Mouse (Mus musculus) midbrain, embryonic 16.5 days (tissue): ENCODE data around the gene Pax7. TPM values are rescaled to one million over a fixed set of nuclear protein-coding genes. Genes with fewer than 3 reads are reported as not detected.
A peak's percentile ranks its signal among the peaks of the same experiment; 100 is the strongest.

Experiments used
- ATAC-seq: fragments of 200-750 bp; cut with Nextera tagmentation; 2 replicates; pipeline ENCODE4 v1.8.0; 2017; ENCODE audit warnings: moderate TSS enrichment
- H3K27ac ChIP-seq: fragments of 300-500 bp; sonication (generic); 2 replicates; pipeline ENCODE4 v1.5.1; 2014; ENCODE audit warnings: mild to moderate bottlenecking, low read length, mixed read lengths
- H3K27me3 ChIP-seq: fragments of 300-500 bp; sonication (generic); 2 replicates; pipeline ENCODE4 v1.6.1; 2014; ENCODE audit warnings: low read depth, low read length, mixed read lengths; ENCODE audit not compliant: control insufficient read depth, insufficient read depth
- H3K36me3 ChIP-seq: fragments of 300-500 bp; sonication (generic); 2 replicates; pipeline ENCODE4 v1.6.1; 2014; ENCODE audit warnings: mild to moderate bottlenecking, low read length, moderate library complexity, mixed read lengths; ENCODE audit not compliant: control insufficient read depth, insufficient read depth
- H3K4me1 ChIP-seq: fragments of 300-500 bp; sonication (generic); 2 replicates; pipeline ENCODE4 v1.6.1; 2014; ENCODE audit warnings: mild to moderate bottlenecking, low read length, mixed read lengths; ENCODE audit not compliant: control insufficient read depth, insufficient read depth
- H3K4me2 ChIP-seq: fragments of 300-500 bp; sonication (generic); 2 replicates; pipeline ENCODE4 v1.6.1; 2014; ENCODE audit warnings: mild to moderate bottlenecking, low read length, mixed read lengths
- H3K4me3 ChIP-seq: fragments of 300-500 bp; sonication (generic); 2 replicates; pipeline ENCODE4 v1.5.1; 2014; ENCODE audit warnings: low read depth, mild to moderate bottlenecking, low read length, moderate library complexity, mixed read lengths
- H3K9ac ChIP-seq: fragments of 300-500 bp; sonication (generic); 2 replicates; pipeline ENCODE4 v1.6.1; 2014; ENCODE audit warnings: low read depth, low read length, mixed read lengths
- H3K9me3 ChIP-seq: fragments of 300-500 bp; sonication (generic); replicated peaks from 2 replicates; pipeline ENCODE4 v1.6.1; 2014; ENCODE audit warnings: mild to moderate bottlenecking, low read length, mixed read lengths; ENCODE audit not compliant: control insufficient read depth, poor library complexity, severe bottlenecking
- WGBS: fragments of 180-500 bp; shearing (Covaris S2); extraction: QIAGEN DNeasy Blood & Tissue Kit; methylation state at CpG from one replicate; pipeline ENCODE4 v1.1.7; 2014; 5-methylcytosine and 5-hydroxymethylcytosine counted together
- polyA plus RNA-seq: library from polyadenylated mRNA; unstranded; fragments of >200 nt; fragmentation: Nextera tagmentation; extraction: Ambion mirVana; gene quantifications from 2 replicates; pipeline ENCODE4 v1.2.1, GENCODE M21; 2015

The Pax7 gene
- polyA plus RNA-seq, 1 experiment from 2014 or later, result 4.4 TPM

- H3K4me3 ChIP-seq, result no peak overlapping the region
- no peak for ATAC-seq
- 80% methylated on average over 4 of the region's 4 CpGs for WGBS
These were observed 109.0 kb downstream of the Pax7 start for GRCm38 (mm10) chr4:139724296-139724695.

DNA sequence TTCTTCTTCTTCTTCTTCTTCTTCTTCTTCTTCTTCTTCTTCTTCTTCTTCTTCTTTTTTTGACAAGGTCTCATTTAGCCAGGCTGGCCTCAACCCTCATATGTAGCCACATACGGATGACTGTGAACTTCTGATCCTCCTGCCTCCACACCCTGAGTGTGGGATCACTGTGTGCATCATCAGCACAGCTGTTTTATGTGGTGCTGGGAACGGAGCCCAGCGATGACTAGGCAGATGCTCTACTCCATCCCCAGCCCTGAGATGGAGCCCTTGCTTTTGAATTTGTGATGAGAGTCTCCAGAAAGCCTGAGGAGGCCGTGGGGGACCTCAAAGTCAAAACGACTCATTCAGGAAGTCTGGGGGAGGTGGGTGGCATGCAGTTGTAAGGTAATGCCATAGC is 114.3 kb downstream of the Pax7 start:
- H3K9ac ChIP-seq, result no peak overlapping the region
- H3K4me3 ChIP-seq, result no peak overlapping the region
- H3K27me3 ChIP-seq, result no peaks in the 10 kb centered on the region
- H3K4me2 ChIP-seq, result no peak overlapping the region
- no peaks in the 10 kb centered on the region for H3K4me1 ChIP-seq
- no peak overlapping the region for H3K27ac ChIP-seq
- H3K36me3 ChIP-seq, result no peaks in the 10 kb centered on the region
- 86% methylated on average over 5 of the region's 5 CpGs for WGBS
- ATAC-seq, result no peak
- no peaks in the 10 kb centered on the region for H3K9me3 ChIP-seq

More at GRCm38 (mm10) chr4:139724296-139724695, 109.0 kb downstream of the Pax7 start:
- no peaks in the 10 kb centered on the region for H3K9me3 ChIP-seq
- H3K4me1 ChIP-seq, result peaks cover 3% of the 10 kb centered on the region; the same call in 1 of the 2 replicates
- peak overlapping the region; percentile 18 for H3K27ac ChIP-seq
- H3K27me3 ChIP-seq, result no peaks in the 10 kb centered on the region
- no peak overlapping the region for H3K4me2 ChIP-seq
- H3K9ac ChIP-seq, result no peak overlapping the region
- H3K36me3 ChIP-seq, result no peaks in the 10 kb centered on the region

GRCm38 (mm10) chr4:139716477-139717169 is 116.7 kb downstream of the Pax7 start:
- H3K4me2 ChIP-seq, result no peak overlapping the region
- H3K9ac ChIP-seq, result no peak overlapping the region

GRCm38 (mm10) chr4:139715241-139715932 is 117.9 kb downstream of the Pax7 start:
- Histone ChIP-seq H3K36me3 (no peaks in the 10 kb centered on the region), H3K4me2 (no peak overlapping the region), H3K27ac (no peak overlapping the region), H3K4me1 (peaks cover 6% of the 10 kb centered on the region), H3K27me3 (no peaks in the 10 kb centered on the region), H3K9me3 (no peaks in the 10 kb centered on the region), H3K4me3 (no peak overlapping the region), H3K9ac (no peak overlapping the region)
- WGBS, result 24% methylated on average over 13 of the region's 13 CpGs
- no peak for ATAC-seq

More at GRCm38 (mm10) chr4:139716477-139717169, 116.7 kb downstream of the Pax7 start:
- no peak overlapping the region for H3K27ac ChIP-seq
- no peak for ATAC-seq
- no peaks in the 10 kb centered on the region for H3K36me3 ChIP-seq
- no peaks in the 10 kb centered on the region for H3K4me1 ChIP-seq
- WGBS, result 88% methylated on average over 10 of the region's 10 CpGs
- no peaks in the 10 kb centered on the region for H3K9me3 ChIP-seq
- H3K27me3 ChIP-seq, result no peaks in the 10 kb centered on the region
- no peak overlapping the region for H3K4me3 ChIP-seq

GRCm38 (mm10) chr4:139710467-139711334 is 122.6 kb downstream of the Pax7 start:
- WGBS, result 19% methylated on average over 23 of the region's 25 CpGs
- peak; percentile 14; the same call in 1 of the 2 replicates for ATAC-seq
- Histone ChIP-seq H3K27ac (no peak overlapping the region), H3K4me1 (peaks cover 6% of the 10 kb centered on the region), H3K4me2 (no peak overlapping the region), H3K36me3 (no peaks in the 10 kb centered on the region), H3K9me3 (no peaks in the 10 kb centered on the region), H3K27me3 (no peaks in the 10 kb centered on the region), H3K4me3 (no peak overlapping the region), H3K9ac (0 out of 2 replicates have a peak overlapping the region, but pooled peaks have one; percentile 15)

GRCm38 (mm10) chr4:139705986-139706385 is 127.3 kb downstream of the Pax7 start:
- Histone ChIP-seq H3K4me3 (no peak overlapping the region), H3K4me2 (no peak overlapping the region), H3K9ac (no peak overlapping the region), H3K4me1 (peaks cover 6% of the 10 kb centered on the region), H3K27ac (no peak overlapping the region), H3K36me3 (no peaks in the 10 kb centered on the region), H3K27me3 (no peaks in the 10 kb centered on the region), H3K9me3 (no peaks in the 10 kb centered on the region)
- WGBS, result 87% methylated on average over 5 of the region's 5 CpGs
- no peak for ATAC-seq

GRCm38 (mm10) chr4:139703468-139703867 is 129.9 kb downstream of the Pax7 start:
- Histone ChIP-seq H3K27ac (no peak overlapping the region), H3K36me3 (no peaks in the 10 kb centered on the region), H3K27me3 (no peaks in the 10 kb centered on the region), H3K4me1 (no peaks in the 10 kb centered on the region), H3K4me3 (no peak overlapping the region), H3K9ac (no peak overlapping the region), H3K4me2 (no peak overlapping the region), H3K9me3 (no peaks in the 10 kb centered on the region)
- ATAC-seq, result no peak
- WGBS, result 84% methylated on average over 11 of the region's 11 CpGs

DNA sequence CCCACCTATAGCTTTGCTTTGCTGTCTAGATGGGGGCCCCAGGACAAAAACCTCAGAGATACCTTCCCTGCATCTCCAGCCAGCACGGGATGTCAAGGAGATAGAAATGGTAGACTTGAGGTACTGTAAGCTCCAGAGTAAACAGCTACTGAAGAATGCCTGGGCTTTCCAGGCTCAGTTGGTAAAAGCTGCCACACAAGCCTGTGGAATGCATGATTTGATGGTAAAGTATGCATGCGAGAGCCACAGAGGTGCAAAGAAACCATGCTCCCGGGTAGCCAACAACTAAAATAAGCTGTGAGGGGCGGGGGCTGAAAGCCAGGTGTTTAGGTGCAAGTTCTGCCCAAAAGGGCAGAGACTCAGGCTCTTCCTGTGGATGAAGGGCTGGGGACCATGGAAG is 130.4 kb downstream of the Pax7 start:
- Histone ChIP-seq H3K9ac (no peak overlapping the region), H3K4me1 (no peaks in the 10 kb centered on the region), H3K4me2 (no peak overlapping the region), H3K4me3 (no peak overlapping the region), H3K9me3 (no peaks in the 10 kb centered on the region), H3K27ac (no peak overlapping the region), H3K36me3 (no peaks in the 10 kb centered on the region), H3K27me3 (no peaks in the 10 kb centered on the region)
- WGBS, result 62% methylated on average over 4 of the region's 4 CpGs
- ATAC-seq, result no peak
